Mouse (Mus musculus) urinary bladder, adult 18-20 months (tissue): ENCODE measurements around the gene Nr2f2.

Experiments used
- DNase-seq, 2 experiments: peaks; one replicate each; pipeline ENCODE4 v3.0.0; 2022; ENCODE audit warnings: low spot score in 2 of 2, mixed read lengths in 2 of 2

Nr2f2 gene

DNA sequence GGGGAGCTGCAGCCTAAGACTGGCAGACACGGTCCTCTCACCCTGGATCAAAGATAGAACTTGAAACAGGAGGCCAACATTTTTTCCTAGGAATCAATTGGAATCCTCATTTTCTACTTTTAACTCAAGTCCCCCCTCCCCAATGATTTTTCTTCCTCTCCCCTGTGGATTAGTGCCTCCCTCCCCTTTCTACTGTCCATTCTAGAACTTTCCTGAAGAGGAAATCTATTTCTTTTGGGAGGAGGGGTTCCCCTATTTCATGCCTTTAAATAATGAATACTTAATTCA is 217 bp upstream of the Nr2f2 start:
- no peak for DNase-seq

DNA sequence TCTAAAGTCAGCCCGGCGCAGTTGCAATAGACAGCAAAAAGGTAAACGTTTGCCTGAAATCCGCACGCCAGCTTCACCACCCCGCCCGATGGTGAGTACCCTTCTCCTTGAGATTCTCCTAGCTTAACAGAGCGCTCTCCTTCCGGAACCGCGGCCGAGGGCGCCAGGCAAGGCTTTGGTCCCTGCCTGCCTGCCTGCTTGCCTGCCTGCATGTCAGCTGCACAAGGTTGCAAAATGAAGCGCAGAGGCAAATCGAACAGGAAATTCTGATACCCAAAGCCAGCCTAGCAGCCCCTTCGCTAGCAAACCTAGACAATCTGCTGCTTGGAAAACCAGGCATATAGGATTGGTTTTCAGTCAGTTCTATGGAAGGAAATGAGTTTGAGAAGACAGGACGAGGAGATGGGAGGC is 1.1 kb downstream of the Nr2f2 start:
- DNase-seq = peak in 1 of 2 experiments; percentile 64

DNA sequence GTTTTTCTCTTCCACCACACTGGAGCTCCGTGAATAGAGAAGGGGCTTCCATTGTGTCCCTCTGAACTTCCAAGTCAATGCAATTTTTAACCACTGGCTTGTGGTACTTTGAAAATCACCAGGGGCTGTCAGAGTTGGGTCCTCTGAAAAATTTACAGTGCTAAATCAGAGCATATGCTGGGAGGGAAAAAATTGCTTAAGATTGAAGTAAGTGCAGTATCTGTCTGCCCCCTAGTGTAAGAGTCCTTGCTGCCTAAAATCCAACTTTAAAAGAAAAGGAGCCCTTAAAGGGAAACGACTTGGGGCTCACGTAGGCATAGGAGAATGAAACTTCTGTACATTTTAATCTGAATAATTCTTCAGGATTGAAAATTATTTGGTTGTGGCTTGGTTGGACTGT is 1.7 kb downstream of the Nr2f2 start:
- peak in 1 of 2 experiments; percentile 19 for DNase-seq

DNA sequence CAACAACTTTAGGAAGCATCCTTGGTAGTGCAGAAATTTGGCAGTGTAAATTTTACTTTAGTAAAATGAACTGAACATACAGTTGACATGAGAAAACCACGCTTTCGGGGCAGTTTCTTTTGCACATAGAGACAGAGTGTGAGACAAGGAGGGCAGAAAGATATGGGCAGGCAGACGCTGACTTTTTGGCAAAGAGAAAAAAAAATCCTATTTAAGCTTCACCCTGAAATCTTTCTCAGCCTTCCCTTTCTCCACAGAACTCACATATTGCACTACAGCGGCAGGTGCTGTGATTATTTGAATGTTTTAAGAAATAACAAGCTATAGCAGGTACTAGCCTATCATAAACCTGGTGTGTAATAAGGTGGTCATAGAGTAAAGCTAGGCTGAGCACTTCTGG is 3.2 kb downstream of the Nr2f2 start:
- no peak for DNase-seq

- peak in 1 of 2 experiments; percentile 37 for DNase-seq
Observed at GRCm38 (mm10) chr7:70362526-70363170, 3.9 kb downstream of the Nr2f2 start.

GRCm38 (mm10) chr7:70361383-70362364 is 4.9 kb downstream of the Nr2f2 start:
- DNase-seq = peak; percentile 84 to 93

DNA sequence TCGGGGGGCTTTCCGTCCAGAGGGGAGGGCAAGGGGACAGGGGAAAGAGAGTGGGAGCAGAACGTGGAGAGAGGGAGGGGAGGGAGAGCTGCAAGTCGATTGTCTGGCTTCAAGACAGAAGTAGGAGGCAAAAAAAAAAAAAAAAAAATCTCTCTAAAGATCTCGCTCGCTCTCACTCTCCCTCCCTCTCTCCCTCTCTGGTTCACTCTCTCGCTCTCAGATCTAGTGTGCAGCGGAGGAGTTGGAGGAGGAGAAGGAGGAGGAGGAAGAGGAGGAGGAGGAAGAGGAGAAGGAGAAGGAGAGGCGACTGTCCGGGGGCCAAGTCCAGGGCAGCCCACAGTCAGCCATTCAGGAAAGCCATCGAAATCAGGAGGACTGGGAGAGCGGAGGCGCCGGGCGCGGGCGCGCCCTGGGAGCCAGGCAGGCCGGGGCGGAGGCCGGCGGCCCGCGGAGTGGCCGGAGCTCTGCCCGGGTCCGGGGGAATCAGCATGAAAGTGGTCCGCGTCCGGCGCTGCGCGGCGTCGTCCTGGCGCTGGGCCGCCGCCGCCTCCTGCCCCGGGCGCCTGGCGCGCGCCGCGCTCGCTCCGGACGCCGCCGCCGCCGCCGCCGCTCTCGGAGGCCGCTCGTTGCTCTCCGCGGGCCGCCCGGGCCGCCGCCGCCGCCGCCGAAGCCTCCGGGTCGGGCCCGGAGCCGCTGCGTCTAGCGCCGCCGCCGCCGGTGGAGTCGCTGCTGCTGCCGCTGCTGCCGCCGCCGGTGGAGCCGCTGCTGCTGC is 5.7 kb downstream of the Nr2f2 start:
- DNase-seq = peak in 1 of 2 experiments; percentile 33

GRCm38 (mm10) chr7:70359791-70360581 is 6.5 kb downstream of the Nr2f2 start:
- DNase-seq = peak in 1 of 2 experiments; percentile 35

DNA sequence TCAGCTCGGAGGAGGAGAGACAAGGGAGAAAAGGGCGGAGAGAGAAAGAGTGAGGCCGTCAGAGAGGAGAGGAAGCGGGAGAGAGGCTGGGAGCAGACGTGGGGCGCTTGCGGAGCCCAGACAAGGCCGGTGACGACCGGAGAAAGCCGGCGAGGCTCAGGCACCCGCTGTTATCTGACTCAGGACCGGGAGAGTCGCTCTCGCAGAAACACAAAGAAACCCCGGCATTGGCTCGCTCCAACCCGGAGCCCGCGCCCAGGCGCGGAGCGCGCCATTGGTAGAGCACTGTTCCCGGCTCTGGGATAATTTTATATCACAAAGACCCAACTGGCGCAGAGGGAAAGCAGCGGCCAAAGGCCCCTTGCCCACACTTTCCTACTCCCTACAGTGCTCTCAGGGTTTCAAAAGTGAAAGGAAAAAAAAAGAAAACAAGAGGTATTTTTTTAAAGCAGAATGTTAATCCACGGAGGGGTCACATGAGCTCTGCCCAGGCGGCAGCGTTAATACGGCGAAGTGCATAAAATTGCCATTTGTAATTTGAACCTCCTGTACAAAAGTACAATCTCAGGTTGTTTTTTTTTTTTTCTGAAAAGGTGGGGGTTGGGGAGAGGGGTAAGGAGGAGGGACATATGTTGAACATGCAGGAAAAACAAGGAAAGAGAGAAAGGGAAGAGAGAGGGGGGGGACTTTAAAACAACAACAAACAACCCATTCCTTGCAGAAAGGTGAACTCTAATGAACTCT is 7.5 kb downstream of the Nr2f2 start:
- peak in 1 of 2 experiments; percentile 61 for DNase-seq

- DNase-seq = peak in 1 of 2 experiments; percentile 48
Observed at GRCm38 (mm10) chr7:70358020-70358847, 8.3 kb downstream of the Nr2f2 start.

DNA sequence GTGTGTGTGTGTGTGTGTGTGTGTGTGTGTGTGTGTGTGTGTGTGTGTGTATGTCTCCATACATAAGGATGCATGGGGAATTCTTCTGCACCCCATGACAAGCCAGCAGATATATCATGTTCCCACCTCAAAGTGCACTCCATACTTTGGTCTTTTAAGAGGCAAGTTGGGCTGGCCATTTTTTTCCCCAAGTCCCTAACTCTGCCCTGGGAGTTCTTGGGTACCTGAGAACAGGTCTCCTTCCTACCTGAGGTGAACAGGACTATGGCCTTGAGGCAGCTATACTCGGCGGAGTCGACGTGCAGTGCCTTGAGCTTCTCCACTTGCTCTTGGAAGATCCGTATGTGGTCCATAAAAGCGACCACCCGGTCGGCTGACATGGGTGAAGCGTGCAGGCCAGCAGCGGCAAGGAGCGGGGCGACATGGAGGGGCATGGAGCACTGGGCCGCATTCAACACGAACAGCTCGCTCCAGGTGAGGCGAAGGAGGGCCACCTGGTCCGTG is 9.0 kb downstream of the Nr2f2 start:
- peak in 1 of 2 experiments; percentile 41 for DNase-seq

DNA sequence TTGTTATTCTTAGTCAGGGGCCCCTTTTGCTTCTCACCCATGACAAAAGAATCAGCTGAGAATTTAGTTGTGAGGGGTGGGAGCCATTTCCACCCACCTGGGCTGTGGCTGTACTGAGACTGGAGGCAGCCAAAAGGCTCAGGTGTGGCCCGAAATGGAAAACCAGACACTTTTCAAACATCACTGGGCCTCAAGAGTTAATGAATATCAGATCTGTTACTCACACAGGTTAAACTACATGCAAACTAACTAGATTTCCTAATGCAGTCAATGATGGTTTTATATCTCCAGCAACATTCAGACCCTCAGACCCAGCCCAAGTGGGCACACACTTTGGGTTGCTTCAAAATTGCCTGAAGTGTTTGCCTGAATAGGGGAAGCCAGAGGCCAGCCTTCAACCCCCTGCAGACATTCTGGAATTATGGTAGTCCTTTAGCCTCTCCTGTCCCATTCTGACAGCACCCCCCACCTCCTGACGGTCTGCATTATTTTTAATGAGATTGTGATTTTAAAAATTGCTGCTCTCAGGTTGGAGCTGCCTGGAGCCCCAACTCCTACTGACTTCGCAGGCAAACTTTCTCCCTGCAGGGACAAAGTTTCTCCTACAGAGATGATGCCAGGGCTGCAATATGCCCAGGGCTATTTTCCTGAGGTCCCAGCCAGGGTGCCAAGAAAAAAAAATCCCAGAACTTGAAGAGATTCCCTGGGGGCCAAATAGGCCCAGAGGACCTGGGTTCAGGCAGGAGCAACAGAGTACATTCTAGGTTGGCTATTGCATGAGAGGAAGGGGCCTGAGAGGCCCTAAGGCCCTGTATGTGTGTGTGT is 9.6 kb downstream of the Nr2f2 start:
- peak in 1 of 2 experiments; percentile 29 for DNase-seq

GRCm38 (mm10) chr7:70355691-70356568 is 10.6 kb downstream of the Nr2f2 start:
- peak in 1 of 2 experiments; percentile 18 for DNase-seq

GRCm38 (mm10) chr7:70355357-70355620 is 11.2 kb downstream of the Nr2f2 start:
- no peak for DNase-seq

DNA sequence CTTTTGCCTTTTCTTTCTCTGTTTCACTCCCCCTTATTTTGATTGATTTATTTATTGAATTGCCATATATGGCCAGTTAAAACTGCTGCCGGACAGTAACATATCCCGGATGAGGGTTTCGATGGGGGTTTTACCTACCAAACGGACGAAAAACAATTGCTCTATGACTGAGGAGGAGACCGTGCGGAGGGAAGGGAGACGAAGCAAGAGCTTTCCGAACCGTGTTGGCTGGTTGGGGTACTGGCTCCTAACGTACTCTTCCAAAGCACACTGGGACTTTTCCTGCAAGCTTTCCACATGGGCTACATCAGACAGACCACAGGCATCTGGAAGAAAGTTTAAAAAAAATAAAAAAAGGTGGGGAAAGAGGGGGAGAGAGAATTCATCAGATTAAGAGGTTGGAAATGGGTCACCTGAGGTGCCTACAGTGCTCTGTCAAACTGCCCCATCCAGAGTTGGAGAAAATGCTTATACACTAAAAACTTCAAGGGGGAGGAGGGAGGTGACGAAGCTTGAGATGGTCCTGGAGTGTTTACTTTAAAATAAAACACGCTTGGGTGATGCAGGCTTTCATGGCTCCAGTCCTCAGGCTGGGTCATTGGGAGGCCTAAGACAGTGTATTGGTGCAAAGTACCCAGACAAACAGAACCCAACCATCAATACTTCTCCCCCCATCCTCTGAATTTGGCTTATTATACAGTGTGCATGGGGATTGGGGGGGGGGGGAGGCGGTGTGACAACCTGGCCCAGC is 11.8 kb downstream of the Nr2f2 start:
- DNase-seq = peak in 1 of 2 experiments; percentile 23

DNA sequence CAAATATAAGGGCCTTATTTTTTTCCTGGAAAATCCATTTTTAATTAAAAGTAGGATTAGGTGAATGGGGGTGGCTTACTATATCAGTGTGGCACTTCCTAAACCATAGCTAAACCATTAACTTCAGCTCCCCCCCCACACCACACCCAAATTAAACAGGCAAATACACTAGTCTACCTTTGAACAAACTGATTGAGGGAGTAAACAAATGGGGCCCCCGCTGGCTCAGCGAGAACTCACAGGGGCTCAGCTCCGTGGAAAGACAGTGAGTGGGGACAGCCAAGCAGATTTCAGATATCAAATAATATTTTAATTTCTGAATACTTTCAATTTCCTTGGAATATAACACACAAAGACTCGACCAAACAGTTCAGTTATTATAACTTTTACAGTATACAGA is 13.4 kb downstream of the Nr2f2 start:
- DNase-seq = peak in 1 of 2 experiments; percentile 22

DNA sequence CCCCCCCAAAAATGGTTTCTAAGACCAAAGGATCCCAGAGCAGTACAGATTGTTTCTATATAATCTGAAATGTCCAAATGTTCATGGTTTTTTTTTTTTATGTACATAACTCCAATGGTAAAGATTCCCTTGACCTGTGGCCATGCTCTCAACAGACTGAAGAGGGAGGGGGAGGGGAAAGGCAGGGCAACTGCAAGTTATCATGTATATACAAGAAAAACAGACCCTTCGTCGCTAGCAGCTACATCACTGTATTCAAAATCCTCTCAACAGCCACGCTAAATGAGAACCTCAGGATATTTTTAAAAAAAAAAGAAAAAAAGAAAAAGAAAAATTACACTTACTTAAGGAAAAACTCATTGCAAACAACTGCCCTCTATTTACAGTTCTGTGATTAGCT is 13.9 kb downstream of the Nr2f2 start:
- no peak for DNase-seq
